Mouse (Mus musculus) lung, adult 10 weeks (tissue): ENCODE data around the gene Tenm4. TPM values are rescaled to one million over a fixed set of nuclear protein-coding genes. Genes with fewer than 3 reads are reported as not detected.

Experiments
- polyA plus RNA-seq: library from polyadenylated mRNA; stranded (reverse); fragments of 350-450 nt; fragmentation: Illumina TruSeq; extraction: RNeasy Lipid Tissue Mini Kit (QIAGEN cat#74804); gene quantifications from one replicate; pipeline ENCODE4 v1.2.3, GENCODE M21; 2014; ENCODE audit warnings: low read depth, low replicate concordance; ENCODE audit not compliant: insufficient read depth

Gene Tenm4
- 0.24 TPM for polyA plus RNA-seq

DNA sequence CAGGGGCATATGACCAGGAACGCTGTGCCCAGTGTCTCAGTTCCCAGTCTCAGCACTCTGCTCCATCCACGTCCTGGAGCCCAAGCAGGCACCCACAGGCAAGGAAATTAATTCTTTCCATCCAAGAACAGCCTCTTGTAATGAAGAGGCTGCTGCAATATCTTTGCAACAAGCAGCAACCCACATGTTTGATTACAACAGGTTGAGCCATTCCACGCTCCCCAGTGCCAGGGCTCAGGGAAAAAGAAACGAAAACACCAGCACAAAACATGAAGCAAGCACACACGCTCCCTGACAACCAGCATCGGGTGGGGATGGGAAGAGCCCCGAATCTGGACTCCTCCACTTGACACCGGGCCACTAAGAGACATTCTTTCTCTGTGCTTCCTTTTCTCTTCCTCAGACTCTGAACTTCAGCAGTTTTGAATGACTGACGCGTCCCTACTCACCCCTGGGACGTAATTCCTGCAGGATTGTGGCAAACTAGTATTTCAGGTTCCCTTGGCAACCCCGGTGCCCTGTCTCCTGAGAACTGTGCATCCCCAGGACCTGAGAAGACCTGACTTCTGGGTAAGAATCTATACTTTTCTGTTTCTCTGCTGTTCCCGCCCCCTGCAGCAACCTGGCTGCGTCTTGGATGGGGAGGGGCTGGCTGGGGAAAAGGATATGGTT is at the start of gene Tenm4:
Gene Tenm4, plus strand, starts transcription at position 323 of the 672 bp plus-strand sequence.

GRCm38 (mm10) chr7:96951281-96952051 is 780.4 kb downstream of the Tenm4 start, which contains the start of gene Nars2:
Gene Nars2 (plus strand): TSS chr7:96951505.

